Mouse (Mus musculus) ZHBTc4 (cell line): ENCODE measurements at regions not wholly inside any gene's neighbourhood (a gene's known extent, or its start where the extent isn't known, plus 50 kb on each side); places are given as distances from the start of the nearest gene placed in this dataset.
A peak's percentile ranks its signal among the peaks of the same experiment; 100 is the strongest.

Experiments used
- DNase-seq: peaks from one replicate; pipeline ENCODE4 v3.0.0-alpha.2; 2011; ENCODE audit warnings: low read depth, low spot score

- DNase-seq = no peak
These were observed 52.4 kb upstream of the Mfge8 start for GRCm38 (mm10) chr7:79201246-79201645.

GRCm38 (mm10) chr7:79202336-79202735 lies 53.5 kb upstream of the Mfge8 start:
- DNase-seq = no peak

GRCm38 (mm10) chr7:79203481-79203880 lies 54.6 kb upstream of the Mfge8 start:
- no peak for DNase-seq

- DNase-seq = no peak
These were observed 58.3 kb upstream of the Mfge8 start for GRCm38 (mm10) chr7:79207140-79207539.

GRCm38 (mm10) chr7:79210376-79211215 lies 61.7 kb upstream of the Mfge8 start:
- DNase-seq = no peak

- DNase-seq = peak; percentile 99
These were observed 61.6 kb upstream of the Abhd2 start for GRCm38 (mm10) chr7:79211287-79211976.

GRCm38 (mm10) chr7:79212231-79212630 lies 60.8 kb upstream of the Abhd2 start:
- DNase-seq = peak; percentile 66

GRCm38 (mm10) chr7:79215001-79215400 lies 58.0 kb upstream of the Abhd2 start:
- DNase-seq = no peak

GRCm38 (mm10) chr7:79217232-79217631 lies 55.8 kb upstream of the Abhd2 start:
- no peak for DNase-seq

- peak; percentile 80 for DNase-seq
These were observed 50.2 kb upstream of the Abhd2 start for GRCm38 (mm10) chr7:79222626-79223335.
